Mouse (Mus musculus): ENCODE measurements at regions not wholly inside any gene's neighbourhood (a gene's known extent, or its start where the extent isn't known, plus 50 kb on each side); places are given as distances from the start of the nearest gene placed in this dataset.

- Histone ChIP-seq H3K27me3 (ENCODE audit: control insufficient read depth in 1 of 2, insufficient read depth in 2 of 2, low read length in 2 of 2) (no peaks in the 10 kb centered on the region), H3K9ac (ENCODE audit: control insufficient read depth, low read depth, low read length, poor library complexity, severe bottlenecking) (no peak overlapping the region), H3K27ac (ENCODE audit: control insufficient read depth, low read depth, low read length) (no peak overlapping the region), H3K79me2 (ENCODE audit: control insufficient read depth, insufficient read depth, low read length, poor library complexity) (no peaks in the 10 kb centered on the region), H3K36me3 (ENCODE audit: control insufficient read depth in 1 of 2, insufficient read depth in 2 of 2, low read length in 2 of 2) (no peaks in the 10 kb centered on the region), H3K4me3 (ENCODE audit: control insufficient read depth in 1 of 2, insufficient read depth in 1 of 2, low read depth in 2 of 2, low read length in 2 of 2) (no peak overlapping the region), H3K4me1 (ENCODE audit: control insufficient read depth in 1 of 2, insufficient read depth in 2 of 2, low read length in 2 of 2) (no peaks in the 10 kb centered on the region), H3K9me3 (replicated peaks; ENCODE audit: insufficient read depth, low read length) (no peaks in the 10 kb centered on the region)
- no peak for DNase-seq (ENCODE audit: low read depth, low spot score)
- TF ChIP-seq MAFK (IDR thresholded peaks at IDR 0.05; ENCODE audit: borderline replicate concordance, low read depth, low read length) (no peak), USF1 (IDR thresholded peaks at IDR 0.05; ENCODE audit: low read depth, low read length) (no peak), NELFE (IDR thresholded peaks at IDR 0.05; ENCODE audit: low read depth, low read length) (no peak), ELF1 (IDR thresholded peaks at IDR 0.05; ENCODE audit: low read depth, low read length) (no peak), ZKSCAN1 (IDR thresholded peaks at IDR 0.05; ENCODE audit: low read depth, low read length) (no peak), TCF12 (IDR thresholded peaks at IDR 0.05; ENCODE audit: low read depth, low read length) (no peak), KAT2A (conservative IDR thresholded peaks at IDR 0.05; ENCODE audit: low read depth, low read length) (no peak), ZMIZ1 (IDR thresholded peaks at IDR 0.05; ENCODE audit: low read depth, low read length) (no peak), RCOR1 (IDR thresholded peaks at IDR 0.05; ENCODE audit: low read depth, low read length) (no peak), ZNF384 (IDR thresholded peaks at IDR 0.05; ENCODE audit: low read depth, low read length) (no peak), HCFC1 (IDR thresholded peaks at IDR 0.05; ENCODE audit: low read depth, low read length) (no peak), MAZ (IDR thresholded peaks at IDR 0.05; ENCODE audit: low read depth, low read length) (no peak), EP300 (IDR thresholded peaks at IDR 0.05; ENCODE audit: low read depth in 1 of 2, low read length in 2 of 2) (no peak), NRF1 (IDR thresholded peaks at IDR 0.05; ENCODE audit: insufficient read depth, low read depth, low read length, poor library complexity, severe bottlenecking) (no peak), MXI1 (IDR thresholded peaks at IDR 0.05; ENCODE audit: low read depth, low read length) (no peak), ETS1 (IDR thresholded peaks at IDR 0.05; ENCODE audit: low read depth, low read length) (no peak), POLR2AphosphoS5 (IDR thresholded peaks at IDR 0.05; ENCODE audit: borderline replicate concordance, low read depth, low read length) (no peak), BHLHE40 (IDR thresholded peaks at IDR 0.05; ENCODE audit: borderline replicate concordance, low read depth, low read length) (no peak), TBP (IDR thresholded peaks at IDR 0.05; ENCODE audit: low read depth, low read length) (no peak), ZC3H11A (IDR thresholded peaks at IDR 0.05; ENCODE audit: low read depth, low read length) (no peak)
Observed at GRCm38 (mm10) chr10:99632250-99632985, 127.0 kb downstream of the Csl start.

GRCm38 (mm10) chr10:99635796-99636195 lies 123.7 kb downstream of the Csl start:
- TF ChIP-seq NELFE (IDR thresholded peaks at IDR 0.05; ENCODE audit: low read depth, low read length) (no peak), ZNF384 (IDR thresholded peaks at IDR 0.05; ENCODE audit: low read depth, low read length) (no peak)
- Histone ChIP-seq H3K27ac (ENCODE audit: control insufficient read depth, low read depth, low read length) (no peak overlapping the region), H3K4me3 (ENCODE audit: control insufficient read depth in 1 of 2, insufficient read depth in 1 of 2, low read depth in 2 of 2, low read length in 2 of 2) (no peak overlapping the region), H3K9me3 (replicated peaks; ENCODE audit: insufficient read depth, low read length) (no peaks in the 10 kb centered on the region), H3K36me3 (ENCODE audit: control insufficient read depth in 1 of 2, insufficient read depth in 2 of 2, low read length in 2 of 2) (no peaks in the 10 kb centered on the region), H3K27me3 (ENCODE audit: control insufficient read depth in 1 of 2, insufficient read depth in 2 of 2, low read length in 2 of 2) (no peaks in the 10 kb centered on the region), H3K9ac (ENCODE audit: control insufficient read depth, low read depth, low read length, poor library complexity, severe bottlenecking) (no peak overlapping the region), H3K79me2 (ENCODE audit: control insufficient read depth, insufficient read depth, low read length, poor library complexity) (no peaks in the 10 kb centered on the region), H3K4me1 (ENCODE audit: control insufficient read depth in 1 of 2, insufficient read depth in 2 of 2, low read length in 2 of 2) (no peaks in the 10 kb centered on the region)
- no peak for DNase-seq (ENCODE audit: low read depth, low spot score)

Data from MEL (cell line).